Mouse (Mus musculus): ENCODE data around the gene Cbl. TPM values are rescaled to one million over a fixed set of nuclear protein-coding genes. Genes with fewer than 3 reads are reported as not detected.

Cbl gene
- total and polyA plus RNA-seq, 3 experiments = 20.3 to 137 (median 25.5) TPM

GRCm38 (mm10) chr9:44175556-44175955 is 58.3 kb downstream of the Cbl start:
- no peak for ATAC-seq (ENCODE audit: extremely low read depth, insufficient number of reproducible peaks, low FRiP score, poor library complexity, severe bottlenecking)
- Histone ChIP-seq H3K4me1 (ENCODE audit: insufficient read depth, low read depth, low read length) (peaks cover 35% of the 10 kb centered on the region), H3K36me3 (replicated peaks) (peaks cover 72% of the 10 kb centered on the region), H3K27me3 (ENCODE audit: insufficient read depth, low read length) (no peaks in the 10 kb centered on the region), H3K4me3 (ENCODE audit: low read depth, low read length) (no peak overlapping the region), H3K9me3 (replicated peaks) (peaks cover 3% of the 10 kb centered on the region; the same call in 1 of the 2 replicates)
- TF ChIP-seq POLR2AphosphoS5 (IDR thresholded peaks at IDR 0.05; ENCODE audit: insufficient replicate concordance, low read depth, low read length) = no peak
- no peak for TF ChIP-seq CTCF (IDR thresholded peaks at IDR 0.05; ENCODE audit: low read depth, low read length)
- TF ChIP-seq TAL1 (conservative IDR thresholded peaks at IDR 0.05; ENCODE audit: low read depth, low read length) = no peak
- no peak for TF ChIP-seq GATA1 (IDR thresholded peaks at IDR 0.05; ENCODE audit: borderline replicate concordance, low read length)
- no peak for TF ChIP-seq GATA2 (IDR thresholded peaks at IDR 0.05; ENCODE audit: borderline replicate concordance, low read depth, low read length)
- DNase-seq (ENCODE audit: low spot score) = no peak

- H3K9me3 ChIP-seq (replicated peaks) = no peaks in the 10 kb centered on the region
- peaks cover 12% of the 10 kb centered on the region for H3K4me1 ChIP-seq (ENCODE audit: insufficient read depth, low read depth, low read length)
- ATAC-seq (ENCODE audit: extremely low read depth, insufficient number of reproducible peaks, low FRiP score, poor library complexity, severe bottlenecking) (no peak), DNase-seq (ENCODE audit: low spot score) (no peak)
- TF ChIP-seq GATA2 (IDR thresholded peaks at IDR 0.05; ENCODE audit: borderline replicate concordance, low read depth, low read length) (no peak), POLR2AphosphoS5 (IDR thresholded peaks at IDR 0.05; ENCODE audit: insufficient replicate concordance, low read depth, low read length) (no peak), CTCF (IDR thresholded peaks at IDR 0.05; ENCODE audit: low read depth, low read length) (no peak)
- no peak overlapping the region for H3K4me3 ChIP-seq (ENCODE audit: low read depth, low read length)
- peaks cover 82% of the 10 kb centered on the region for H3K36me3 ChIP-seq (replicated peaks)
- no peaks in the 10 kb centered on the region for H3K27me3 ChIP-seq (ENCODE audit: insufficient read depth, low read length)
Measured at GRCm38 (mm10) chr9:44170691-44171151, 63.1 kb downstream of the Cbl start.

- no peaks in the 10 kb centered on the region for H3K9me3 ChIP-seq (replicated peaks)
- TF ChIP-seq TAL1 (conservative IDR thresholded peaks at IDR 0.05; ENCODE audit: low read depth, low read length) = no peak
- TF ChIP-seq CTCF (IDR thresholded peaks at IDR 0.05; ENCODE audit: low read depth, low read length) = no peak
- TF ChIP-seq GATA2 (IDR thresholded peaks at IDR 0.05; ENCODE audit: borderline replicate concordance, low read depth, low read length) = no peak
- TF ChIP-seq POLR2AphosphoS5 (IDR thresholded peaks at IDR 0.05; ENCODE audit: insufficient replicate concordance, low read depth, low read length) = no peak
- TF ChIP-seq GATA1 (IDR thresholded peaks at IDR 0.05; ENCODE audit: borderline replicate concordance, low read length) = no peak
- H3K4me3 ChIP-seq (ENCODE audit: low read depth, low read length) = no peak overlapping the region
- H3K27me3 ChIP-seq (ENCODE audit: insufficient read depth, low read length) = no peaks in the 10 kb centered on the region
- no peak for ATAC-seq (ENCODE audit: extremely low read depth, insufficient number of reproducible peaks, low FRiP score, poor library complexity, severe bottlenecking)
- DNase-seq (ENCODE audit: low spot score) = no peak
- peaks cover 10% of the 10 kb centered on the region for H3K4me1 ChIP-seq (ENCODE audit: insufficient read depth, low read depth, low read length)
- peaks cover 93% of the 10 kb centered on the region for H3K36me3 ChIP-seq (replicated peaks)
Measured at GRCm38 (mm10) chr9:44168931-44169330, 64.9 kb downstream of the Cbl start.

- Histone ChIP-seq H3K27me3 (ENCODE audit: insufficient read depth, low read length) (no peaks in the 10 kb centered on the region), H3K36me3 (replicated peaks) (peaks cover 95% of the 10 kb centered on the region), H3K4me3 (ENCODE audit: low read depth, low read length) (no peak overlapping the region), H3K4me1 (ENCODE audit: insufficient read depth, low read depth, low read length) (no peaks in the 10 kb centered on the region), H3K9me3 (replicated peaks) (no peaks in the 10 kb centered on the region)
- ATAC-seq (ENCODE audit: extremely low read depth, insufficient number of reproducible peaks, low FRiP score, poor library complexity, severe bottlenecking) (no peak), DNase-seq (ENCODE audit: low spot score) (no peak)
- TF ChIP-seq GATA1 (IDR thresholded peaks at IDR 0.05; ENCODE audit: borderline replicate concordance, low read length) (no peak), GATA2 (IDR thresholded peaks at IDR 0.05; ENCODE audit: borderline replicate concordance, low read depth, low read length) (no peak), POLR2AphosphoS5 (IDR thresholded peaks at IDR 0.05; ENCODE audit: insufficient replicate concordance, low read depth, low read length) (no peak), TAL1 (conservative IDR thresholded peaks at IDR 0.05; ENCODE audit: low read depth, low read length) (no peak), CTCF (IDR thresholded peaks at IDR 0.05; ENCODE audit: low read depth, low read length) (no peak)
Measured at GRCm38 (mm10) chr9:44159886-44160285, 74.0 kb downstream of the Cbl start.

GRCm38 (mm10) chr9:44147290-44147689 is 86.6 kb downstream of the Cbl start:
- peaks cover 77% of the 10 kb centered on the region for H3K36me3 ChIP-seq (replicated peaks)
- no peaks in the 10 kb centered on the region for H3K9me3 ChIP-seq (replicated peaks)
- H3K4me3 ChIP-seq (ENCODE audit: low read depth, low read length) = no peak overlapping the region
- H3K27me3 ChIP-seq (ENCODE audit: insufficient read depth, low read length) = no peaks in the 10 kb centered on the region
- DNase-seq (ENCODE audit: low spot score) (no peak), ATAC-seq (ENCODE audit: extremely low read depth, insufficient number of reproducible peaks, low FRiP score, poor library complexity, severe bottlenecking) (no peak)
- peaks cover 12% of the 10 kb centered on the region for H3K4me1 ChIP-seq (ENCODE audit: insufficient read depth, low read depth, low read length)
- TF ChIP-seq CTCF (IDR thresholded peaks at IDR 0.05; ENCODE audit: low read depth, low read length) (no peak), GATA1 (IDR thresholded peaks at IDR 0.05; ENCODE audit: borderline replicate concordance, low read length) (no peak), TAL1 (conservative IDR thresholded peaks at IDR 0.05; ENCODE audit: low read depth, low read length) (no peak), POLR2AphosphoS5 (IDR thresholded peaks at IDR 0.05; ENCODE audit: insufficient replicate concordance, low read depth, low read length) (no peak), GATA2 (IDR thresholded peaks at IDR 0.05; ENCODE audit: borderline replicate concordance, low read depth, low read length) (no peak)

GRCm38 (mm10) chr9:44144718-44145060 is 89.2 kb downstream of the Cbl start:
- H3K4me1 ChIP-seq (ENCODE audit: insufficient read depth, low read depth, low read length) = peaks cover 19% of the 10 kb centered on the region
- TF ChIP-seq POLR2AphosphoS5 (IDR thresholded peaks at IDR 0.05; ENCODE audit: insufficient replicate concordance, low read depth, low read length) = no peak
- no peak for TF ChIP-seq TAL1 (conservative IDR thresholded peaks at IDR 0.05; ENCODE audit: low read depth, low read length)
- no peaks in the 10 kb centered on the region for H3K27me3 ChIP-seq (ENCODE audit: insufficient read depth, low read length)
- ATAC-seq (ENCODE audit: extremely low read depth, insufficient number of reproducible peaks, low FRiP score, poor library complexity, severe bottlenecking) = no peak
- no peaks in the 10 kb centered on the region for H3K9me3 ChIP-seq (replicated peaks)
- DNase-seq (ENCODE audit: low spot score) = no peak
- peaks cover 82% of the 10 kb centered on the region for H3K36me3 ChIP-seq (replicated peaks)
- H3K4me3 ChIP-seq (ENCODE audit: low read depth, low read length) = no peak overlapping the region
